Mouse (Mus musculus) right cerebral cortex, postnatal 4 days (tissue): ENCODE measurements around the gene Rbm4.
A peak's percentile ranks its signal among the peaks of the same experiment; 100 is the strongest.
"Not testable (repeated sequence)": the region's sequence is repeated elsewhere in the genome, so short reads cannot be mapped to it uniquely, and the experiment has no call there.

Experiments used
- DNase-seq: peaks from one replicate; pipeline ENCODE4 v3.0.0-alpha.2; 2022

Gene Rbm4

DNA sequence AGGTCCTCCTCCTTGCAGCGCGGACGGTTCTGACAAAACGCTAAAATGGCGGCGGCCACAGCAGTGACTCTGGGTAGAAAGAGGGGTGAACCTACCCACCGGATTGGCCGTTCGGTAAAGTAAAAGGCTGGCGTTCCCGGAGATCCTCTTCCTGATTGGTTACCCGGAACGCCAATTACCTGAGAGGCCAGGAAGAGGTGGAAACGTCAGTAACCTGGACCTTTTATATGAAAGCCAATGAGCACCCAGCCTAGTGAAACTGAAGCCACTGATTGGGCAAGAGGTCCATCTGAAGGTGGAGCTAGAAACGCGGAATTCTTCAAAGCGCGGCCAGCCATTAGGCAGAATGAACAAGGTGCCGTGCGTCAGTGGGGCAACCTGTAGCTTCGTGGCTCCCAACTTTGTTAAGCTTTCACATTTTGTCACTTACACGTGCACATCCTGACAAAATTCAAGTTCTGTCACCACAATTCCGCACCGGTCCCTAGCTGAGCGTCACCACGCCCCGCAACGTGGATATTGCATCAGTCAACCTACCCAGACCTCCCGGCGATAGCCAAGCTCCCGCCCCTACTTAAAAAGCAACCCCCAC, at the start of gene Rbm4:
Rbm4 (minus strand) TSS at position 71 of the 592 bp plus-strand sequence.
- DNase-seq = peak; percentile 91

GRCm38 (mm10) chr19:4842611-4843010, 48.9 kb upstream of the Rbm4 start:
- DNase-seq = no peak

- no peak for DNase-seq
Measured at GRCm38 (mm10) chr19:4840848-4841247, 47.1 kb upstream of the Rbm4 start.

GRCm38 (mm10) chr19:4839149-4839548, 45.4 kb upstream of the Rbm4 start, which contains the start of the genes Ccs and Ccdc87:
Gene Ccs, minus strand, starts transcription at chr19:4839332.
Gene Ccdc87, plus strand, starts transcription at chr19:4839366.
- DNase-seq = peak; percentile 93

- no peak for DNase-seq
Measured at GRCm38 (mm10) chr19:4838526-4839140, 44.9 kb upstream of the Rbm4 start.

GRCm38 (mm10) chr19:4837049-4837448, 43.3 kb upstream of the Rbm4 start:
- no peak for DNase-seq

DNA sequence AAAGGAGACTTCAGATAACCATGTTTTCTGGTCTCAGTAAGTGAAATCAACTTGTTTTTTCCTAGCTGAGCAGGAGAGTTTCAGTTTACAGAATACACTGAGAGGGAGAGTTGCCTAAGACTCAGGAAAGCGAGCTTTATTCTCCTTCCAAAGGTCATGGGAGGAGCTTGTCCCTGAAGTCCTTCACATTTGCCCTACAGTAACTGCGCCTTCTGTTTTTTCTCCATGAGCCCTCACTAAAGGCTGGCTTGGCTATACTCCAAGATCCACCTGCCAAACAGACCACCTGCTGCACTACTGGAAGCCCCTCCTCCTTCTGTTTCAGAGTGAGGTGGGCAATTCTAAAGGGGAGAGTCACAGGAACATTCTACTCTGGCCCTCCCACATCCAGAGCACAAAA, 42.4 kb upstream of the Rbm4 start:
- DNase-seq = no peak

DNA sequence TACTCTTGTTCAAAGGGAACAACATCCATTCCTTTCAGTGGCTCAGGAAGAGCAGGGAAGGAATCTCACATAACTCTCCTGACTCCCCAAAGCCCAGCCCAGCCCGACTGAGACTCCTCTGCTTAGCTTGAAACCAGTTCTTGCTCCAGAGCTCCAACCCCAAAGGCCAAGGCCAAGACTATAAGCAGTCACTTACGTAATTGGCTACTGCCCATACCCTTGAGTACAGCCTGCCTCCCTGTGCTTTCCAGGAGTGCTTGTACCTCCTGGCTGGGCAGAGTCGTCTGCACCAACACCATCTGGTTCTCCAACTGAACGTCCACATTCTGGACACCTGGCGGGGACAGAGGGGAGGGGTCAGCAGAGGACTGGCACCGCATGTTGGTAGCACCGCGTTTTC, 40.3 kb upstream of the Rbm4 start:
- no peak for DNase-seq

DNA sequence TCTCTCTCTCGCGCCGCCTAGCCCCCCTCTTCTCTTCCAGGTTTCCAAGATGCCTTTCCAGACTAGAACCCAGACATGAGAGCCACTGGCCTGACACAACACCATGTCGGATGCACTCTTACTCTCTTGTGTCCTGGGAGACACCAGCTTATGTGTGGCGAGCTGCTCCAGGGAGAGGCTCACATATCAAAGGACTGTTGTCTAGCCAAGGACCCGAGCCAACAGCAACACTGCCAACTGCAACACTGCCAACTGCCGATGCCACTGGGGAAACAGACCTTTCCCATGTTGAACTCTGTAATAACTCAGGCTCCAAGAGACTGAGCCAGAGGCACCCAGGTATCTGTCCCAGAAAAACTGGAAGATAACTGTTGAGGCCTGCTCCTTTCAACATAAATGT, 35.5 kb upstream of the Rbm4 start:
- DNase-seq = peak; percentile 59

DNA sequence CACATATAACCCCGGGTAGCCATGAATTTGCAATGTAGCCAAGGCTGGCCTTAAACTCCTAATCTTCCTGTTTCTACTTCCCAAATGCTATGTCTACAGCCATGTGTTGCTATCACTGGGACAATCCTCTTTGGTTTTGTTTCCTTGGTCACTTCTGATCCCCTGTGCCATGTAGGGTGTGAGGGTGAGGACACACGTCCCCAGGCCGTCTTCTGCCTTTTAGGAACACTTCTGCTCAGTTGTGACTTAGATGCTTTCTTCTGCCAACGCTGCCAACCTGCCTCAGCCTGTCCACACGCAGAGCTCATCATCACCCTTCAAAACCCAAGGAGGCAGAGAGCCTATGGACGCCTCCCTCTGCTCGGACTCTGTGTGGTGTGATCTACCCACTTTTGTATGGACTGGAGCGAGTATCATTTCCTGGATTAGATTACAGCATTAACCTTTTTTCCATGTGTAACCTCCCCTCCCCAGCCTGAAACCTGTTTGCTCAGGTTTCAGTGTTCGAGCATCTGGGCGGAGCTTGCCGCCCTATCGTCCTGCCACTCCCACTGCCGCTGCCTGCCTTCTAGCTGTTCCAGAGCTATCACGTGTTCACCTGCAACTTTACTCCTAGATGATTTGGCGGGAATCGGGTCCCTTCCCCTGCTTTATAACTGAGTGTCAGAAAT, 34.9 kb upstream of the Rbm4 start:
- no peak for DNase-seq

GRCm38 (mm10) chr19:4820678-4821303, 27.1 kb upstream of the Rbm4 start:
- peak; percentile 66 for DNase-seq

- DNase-seq = no peak
Measured at GRCm38 (mm10) chr19:4817182-4817835, 23.6 kb upstream of the Rbm4 start.

GRCm38 (mm10) chr19:4813015-4813414, 19.3 kb upstream of the Rbm4 start:
- peak; percentile 44 for DNase-seq

- DNase-seq = not testable (repeated sequence)
Measured at GRCm38 (mm10) chr19:4812334-4812949, 18.7 kb upstream of the Rbm4 start.

DNA sequence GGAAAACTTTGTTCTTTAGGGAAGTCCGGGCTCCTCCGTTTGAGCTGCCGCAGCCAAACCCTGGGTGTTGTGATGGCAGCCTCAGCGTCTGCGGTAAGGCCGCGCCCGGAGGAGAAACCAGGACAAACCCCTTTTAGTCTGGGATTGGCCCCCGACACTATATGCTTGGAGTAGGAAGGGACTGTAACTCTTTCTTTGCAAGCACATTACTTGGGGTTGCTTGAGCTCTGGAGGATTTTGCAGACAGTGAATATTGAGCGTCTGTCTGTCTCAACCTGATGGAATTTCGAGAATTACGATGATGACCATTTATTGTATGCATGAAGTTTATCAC, 18.2 kb upstream of the Rbm4 start:
- no peak for DNase-seq

GRCm38 (mm10) chr19:4811063-4811908, 17.6 kb upstream of the Rbm4 start, which contains the start of the genes Gm21992 and Rbm14:
Gene Gm21992, minus strand, starts transcription at chr19:4811612.
Gene Rbm14, minus strand, starts transcription at chr19:4811634.
- DNase-seq = peak; percentile 97

GRCm38 (mm10) chr19:4810746-4811062, 17.0 kb upstream of the Rbm4 start:
- DNase-seq = no peak

GRCm38 (mm10) chr19:4810309-4810708, 16.6 kb upstream of the Rbm4 start:
- no peak for DNase-seq

- no peak for DNase-seq
Measured at GRCm38 (mm10) chr19:4803283-4803682, 9.6 kb upstream of the Rbm4 start.

DNA sequence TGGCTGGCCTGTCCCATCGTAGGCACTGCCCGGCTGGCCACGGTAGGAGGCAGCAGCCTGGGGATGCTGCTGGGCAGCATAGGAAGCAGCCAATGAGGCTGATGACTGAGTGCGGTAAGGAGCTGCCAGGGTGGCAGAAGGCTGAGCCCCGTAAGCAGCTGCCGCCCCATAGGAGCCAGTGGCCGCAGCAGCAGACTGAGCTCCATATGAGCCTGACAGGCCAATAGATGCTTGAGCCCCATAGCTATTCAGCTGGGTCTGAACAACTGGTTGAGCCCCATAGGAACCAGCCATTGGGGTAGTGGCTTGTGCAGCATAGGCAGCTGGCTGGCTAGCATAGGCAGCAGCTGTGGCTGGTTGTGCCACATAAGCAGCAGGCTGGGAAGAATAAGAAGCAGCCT, 9.0 kb upstream of the Rbm4 start:
- DNase-seq = no peak

DNA sequence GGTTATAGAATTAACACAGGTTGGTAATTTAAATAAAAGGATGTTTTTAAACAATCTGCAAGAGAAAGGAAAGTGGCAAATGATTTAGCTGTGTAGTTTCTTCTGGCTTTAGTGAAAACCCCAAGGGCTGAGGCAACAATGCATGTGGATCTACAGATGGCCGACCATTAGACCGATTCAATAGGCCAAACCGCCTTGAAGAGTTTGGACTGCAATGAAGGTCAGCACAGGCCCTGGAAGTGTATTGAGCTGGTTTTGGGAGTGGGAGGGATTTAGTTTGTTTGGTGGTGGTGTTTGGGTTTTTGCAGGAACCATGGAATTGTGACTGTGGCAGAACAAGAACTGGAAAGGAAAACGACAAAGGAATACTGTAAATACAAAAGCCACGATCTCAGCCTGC, 5.4 kb upstream of the Rbm4 start:
- no peak for DNase-seq

DNA sequence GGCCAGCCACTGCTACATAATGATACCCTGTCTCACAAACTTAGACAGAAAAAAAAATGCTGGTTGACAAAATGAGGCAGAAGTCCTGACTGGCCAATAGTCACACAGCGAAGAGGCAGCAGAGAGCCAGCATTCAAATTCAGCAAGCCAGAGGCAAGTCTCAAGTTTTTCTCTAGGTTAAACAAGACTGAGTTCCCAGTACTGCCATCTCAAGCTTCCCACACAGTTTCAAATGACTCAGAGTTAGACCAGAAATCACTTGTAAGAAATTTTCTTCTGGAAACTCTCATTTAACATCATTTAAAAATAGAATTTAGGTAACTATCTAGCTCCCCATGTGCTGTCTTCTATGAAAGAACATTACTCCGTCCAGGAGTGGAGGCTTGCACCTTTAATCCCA, 4.1 kb upstream of the Rbm4 start:
- no peak for DNase-seq
